Mouse (Mus musculus) intestine, embryonic 15.5 days (tissue): ENCODE measurements around the gene Tspan31. TPM values are rescaled to one million over a fixed set of nuclear protein-coding genes. Genes with fewer than 3 reads are reported as not detected.
A peak's percentile ranks its signal among the peaks of the same experiment; 100 is the strongest.

Experiments used
- ATAC-seq: fragments of 200-750 bp; cut with Nextera tagmentation; 2 replicates; pipeline ENCODE4 v1.8.0; 2017; ENCODE audit warnings: moderate TSS enrichment, moderate library complexity
- H3K27ac ChIP-seq: fragments of 300-500 bp; sonication (generic); 2 replicates; pipeline ENCODE4 v1.5.1; 2015; ENCODE audit warnings: mild to moderate bottlenecking, inconsistent platforms
- H3K27me3 ChIP-seq: fragments of 300-500 bp; sonication (generic); replicated peaks from 2 replicates; pipeline ENCODE4 v1.6.1; 2015; ENCODE audit warnings: inconsistent platforms
- H3K36me3 ChIP-seq: fragments of 300-500 bp; sonication (generic); 2 replicates; pipeline ENCODE4 v1.6.1; 2015; ENCODE audit warnings: inconsistent platforms
- H3K4me1 ChIP-seq: fragments of 300-500 bp; sonication (generic); replicated peaks from 2 replicates; pipeline ENCODE4 v1.6.1; 2015; ENCODE audit warnings: inconsistent platforms
- H3K4me2 ChIP-seq: fragments of 300-500 bp; sonication (generic); replicated peaks from 2 replicates; pipeline ENCODE4 v1.6.1; 2015; ENCODE audit warnings: mild to moderate bottlenecking, inconsistent platforms
- H3K4me3 ChIP-seq: fragments of 300-500 bp; sonication (generic); replicated peaks from 2 replicates; pipeline ENCODE4 v1.5.1; 2015; ENCODE audit warnings: inconsistent platforms
- H3K9ac ChIP-seq: fragments of 300-500 bp; sonication (generic); 2 replicates; pipeline ENCODE4 v1.6.1; 2015; ENCODE audit warnings: inconsistent platforms
- H3K9me3 ChIP-seq: fragments of 300-500 bp; sonication (generic); 2 replicates; pipeline ENCODE4 v1.6.1; 2016; ENCODE audit warnings: inconsistent platforms
- WGBS: fragments of 180-500 bp; shearing (Covaris S2); methylation state at CpG from one replicate; pipeline ENCODE4 v1.1.7; 2015; 5-methylcytosine and 5-hydroxymethylcytosine counted together
- polyA plus RNA-seq: library from polyadenylated mRNA; unstranded; fragments of >200 nt; fragmentation: Nextera tagmentation; extraction: Ambion mirVana; gene quantifications from 2 replicates; pipeline ENCODE4 v1.2.1, GENCODE M21; 2015

Gene Tspan31
- polyA plus RNA-seq, 1 experiment from 2014 or later = 167 TPM

- ATAC-seq = peak; percentile 59
- H3K4me3 ChIP-seq = peak within 1 kb of the TSS; percentile 82
- peak within 1 kb of the TSS; percentile 78 for H3K9ac ChIP-seq
- WGBS = 1% methylated on average over 50 of the region's 72 CpGs
- peak within 1 kb of the TSS; percentile 48; the same call in 1 of the 2 replicates for H3K27ac ChIP-seq
- no peaks in the 10 kb centered on the region for H3K9me3 ChIP-seq
- peaks cover 8% of the 10 kb centered on the region for H3K36me3 ChIP-seq
- peak within 1 kb of the TSS; percentile 94 for H3K4me2 ChIP-seq
- peaks cover 34% of the 10 kb centered on the region for H3K4me1 ChIP-seq
- no peaks in the 10 kb centered on the region for H3K27me3 ChIP-seq
These were observed 9.8 kb downstream of the Tspan31 start, which contains the start of gene March9 for GRCm38 (mm10) chr10:127059968-127060916. TSS of gene March9 (minus strand) at chr10:127060184.

DNA sequence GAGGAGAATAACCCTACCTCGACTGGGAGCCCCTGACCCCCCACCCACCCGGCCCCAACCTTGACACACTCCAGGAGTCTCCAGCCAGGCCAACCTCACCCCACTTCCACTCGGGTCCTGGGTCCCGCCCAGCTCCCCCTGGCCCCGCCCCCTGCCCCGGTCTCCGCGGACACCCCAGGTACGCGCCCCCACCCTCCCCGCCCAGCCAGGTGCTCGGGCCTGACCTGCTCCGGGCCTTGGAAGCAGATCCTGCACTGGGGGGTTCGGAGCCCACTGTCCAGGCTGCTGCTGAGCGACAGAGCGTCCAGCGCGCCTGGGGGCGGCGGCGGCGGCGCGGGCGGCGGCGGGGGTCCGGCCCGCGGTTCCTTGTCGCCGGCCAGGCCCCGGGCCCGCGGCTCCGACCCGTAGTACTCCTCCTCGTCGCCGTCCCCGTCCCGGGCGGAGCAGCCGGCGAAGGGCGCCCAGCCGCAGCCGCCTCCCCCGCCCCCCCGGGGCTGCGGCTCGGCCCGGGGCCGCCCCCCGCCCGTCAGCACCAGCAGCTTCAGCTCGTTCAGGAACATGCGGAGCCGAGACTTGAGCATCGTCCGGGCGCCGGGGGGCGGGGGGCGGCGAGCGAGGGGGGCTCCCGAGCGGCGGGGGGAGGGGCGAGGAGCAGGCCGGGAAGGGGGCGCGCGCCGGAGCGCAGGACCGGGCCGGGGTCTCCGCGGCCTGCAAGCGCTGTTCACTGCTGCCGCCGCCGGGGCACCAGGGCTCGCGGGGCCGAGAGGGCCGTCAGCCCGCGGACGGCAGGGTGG, 10.7 kb downstream of the Tspan31 start:
- H3K27me3 ChIP-seq = no peaks in the 10 kb centered on the region
- H3K4me3 ChIP-seq = peak overlapping the region; percentile 82
- H3K27ac ChIP-seq = peak overlapping the region; percentile 48; the same call in 1 of the 2 replicates
- H3K36me3 ChIP-seq = peaks cover 4% of the 10 kb centered on the region; the same call in 1 of the 2 replicates
- no peak for ATAC-seq
- H3K9me3 ChIP-seq = no peaks in the 10 kb centered on the region
- under 1% methylated on average over 74 of the region's 92 CpGs for WGBS
- H3K4me2 ChIP-seq = peak overlapping the region; percentile 94
- H3K9ac ChIP-seq = peak overlapping the region; percentile 78
- H3K4me1 ChIP-seq = peaks cover 26% of the 10 kb centered on the region

GRCm38 (mm10) chr10:127058708-127059107, 11.4 kb downstream of the Tspan31 start:
- no peak overlapping the region for H3K27ac ChIP-seq
- no peak for ATAC-seq
- no peaks in the 10 kb centered on the region for H3K27me3 ChIP-seq
- peaks cover 26% of the 10 kb centered on the region for H3K4me1 ChIP-seq
- no peaks in the 10 kb centered on the region for H3K9me3 ChIP-seq
- H3K4me3 ChIP-seq = peak overlapping the region; percentile 82
- peak overlapping the region; percentile 78; the same call in 1 of the 2 replicates for H3K9ac ChIP-seq
- H3K4me2 ChIP-seq = peak overlapping the region; percentile 94
- H3K36me3 ChIP-seq = peaks cover 4% of the 10 kb centered on the region; the same call in 1 of the 2 replicates
- 10% methylated on average over 8 of the region's 8 CpGs for WGBS

DNA sequence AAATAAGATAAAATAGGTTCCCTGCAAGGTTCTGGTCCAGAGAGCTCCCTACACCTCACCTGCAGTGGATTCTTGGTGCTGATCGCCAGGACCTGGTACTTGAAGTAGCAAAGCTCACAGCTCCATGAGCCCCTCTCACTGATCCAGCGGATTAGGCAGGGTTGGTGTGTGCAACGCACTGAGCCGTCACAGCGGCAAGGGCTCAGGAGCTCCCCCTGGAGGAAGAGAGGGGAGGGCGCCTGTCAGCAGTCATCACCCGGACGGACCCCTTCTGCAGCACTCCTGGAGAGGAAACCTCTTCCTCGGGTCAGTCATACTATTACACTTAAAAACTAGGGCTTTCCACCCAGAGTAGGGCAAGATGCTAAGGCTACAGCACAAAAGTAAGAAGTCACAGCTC, 11.9 kb downstream of the Tspan31 start:
- H3K9me3 ChIP-seq = no peaks in the 10 kb centered on the region
- peaks cover 4% of the 10 kb centered on the region; the same call in 1 of the 2 replicates for H3K36me3 ChIP-seq
- H3K27ac ChIP-seq = no peak overlapping the region
- H3K4me3 ChIP-seq = peak overlapping the region; percentile 82
- no peaks in the 10 kb centered on the region for H3K27me3 ChIP-seq
- H3K4me1 ChIP-seq = peaks cover 26% of the 10 kb centered on the region
- ATAC-seq = 0 out of 2 replicates have a peak, but pooled peaks have one; percentile 7
- peak overlapping the region; percentile 94 for H3K4me2 ChIP-seq
- 0 out of 2 replicates have a peak overlapping the region, but pooled peaks have one; percentile 78 for H3K9ac ChIP-seq
- WGBS = 1% methylated on average over 9 of the region's 9 CpGs

DNA sequence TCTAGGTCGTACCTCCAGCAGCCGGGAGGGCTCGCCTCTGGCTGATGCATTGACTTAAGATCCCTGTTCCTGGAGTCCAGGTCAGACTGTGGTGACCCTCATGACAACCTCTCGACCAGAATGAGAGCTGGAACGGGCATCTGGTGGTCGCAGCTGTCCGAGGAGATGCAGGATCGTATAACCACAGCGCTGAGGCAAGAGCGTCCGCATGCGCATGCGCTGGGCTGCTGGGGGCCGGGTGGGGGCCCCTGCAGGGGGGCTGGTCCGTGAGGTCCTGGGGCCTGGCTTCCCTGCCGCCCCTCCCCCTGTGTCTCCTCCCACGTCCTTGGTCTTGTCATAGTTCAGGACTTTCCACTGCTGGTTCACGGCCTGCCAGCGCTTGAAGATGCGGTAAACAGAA, 13.6 kb downstream of the Tspan31 start:
- 84% methylated on average over 20 of the region's 20 CpGs for WGBS
- Histone ChIP-seq H3K4me2 (no peak overlapping the region), H3K4me1 (peaks cover 21% of the 10 kb centered on the region), H3K9me3 (no peaks in the 10 kb centered on the region), H3K9ac (no peak overlapping the region), H3K27me3 (peaks cover under 1% of the 10 kb centered on the region; the same call in 1 of the 2 replicates), H3K27ac (no peak overlapping the region), H3K4me3 (no peak overlapping the region), H3K36me3 (peaks cover 4% of the 10 kb centered on the region; the same call in 1 of the 2 replicates)
- no peak for ATAC-seq

DNA sequence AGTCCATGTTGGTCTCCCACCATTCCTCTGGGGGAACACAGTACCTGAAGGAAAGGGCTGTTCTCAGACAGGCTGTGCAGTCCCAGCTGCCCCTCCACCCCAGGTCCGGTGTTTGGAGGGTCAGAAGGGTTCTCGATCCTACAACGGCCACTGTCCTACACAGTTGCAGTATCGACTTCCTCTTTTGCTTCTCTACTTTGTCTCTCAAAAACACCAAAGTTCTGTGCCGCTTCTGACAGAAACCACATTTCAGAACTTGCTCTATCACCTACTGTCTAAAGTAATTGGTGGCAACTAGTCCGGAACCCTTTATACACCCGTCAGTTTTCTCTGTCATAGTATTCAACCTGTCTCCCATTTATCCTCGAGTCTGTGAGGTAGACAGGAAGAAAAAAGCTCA, 14.7 kb downstream of the Tspan31 start:
- ATAC-seq = no peak
- H3K27ac ChIP-seq = no peak overlapping the region
- H3K4me2 ChIP-seq = no peak overlapping the region
- no peaks in the 10 kb centered on the region for H3K9me3 ChIP-seq
- no peak overlapping the region for H3K9ac ChIP-seq
- peaks cover 18% of the 10 kb centered on the region for H3K4me1 ChIP-seq
- H3K27me3 ChIP-seq = peaks cover 11% of the 10 kb centered on the region
- H3K4me3 ChIP-seq = no peak overlapping the region
- WGBS = 86% methylated on average over 8 of the region's 8 CpGs
- H3K36me3 ChIP-seq = peaks cover 4% of the 10 kb centered on the region; the same call in 1 of the 2 replicates

DNA sequence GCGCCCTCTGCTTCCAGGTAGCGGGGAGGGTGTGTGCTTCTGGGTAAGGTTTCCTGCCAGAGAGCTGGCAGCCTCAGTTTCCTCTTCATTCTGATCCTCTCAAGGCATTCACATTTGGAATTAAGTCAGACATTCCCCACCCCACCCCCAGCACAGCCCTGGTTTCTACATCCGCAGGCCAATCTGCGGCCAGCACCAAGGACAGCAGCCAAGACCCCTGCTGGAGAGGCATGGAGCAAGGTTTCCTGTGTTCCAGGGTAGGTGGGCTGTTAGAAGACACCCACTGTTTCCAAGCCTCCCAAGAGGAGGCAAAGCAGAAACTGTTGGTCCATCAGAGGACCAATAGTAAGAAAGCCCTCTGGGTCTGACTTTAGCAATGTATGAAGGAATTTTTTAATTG, 15.4 kb downstream of the Tspan31 start:
- H3K4me2 ChIP-seq = no peak overlapping the region
- ATAC-seq = no peak
- 57% methylated on average over 4 of the region's 4 CpGs for WGBS
- H3K27me3 ChIP-seq = peaks cover 19% of the 10 kb centered on the region
- H3K27ac ChIP-seq = no peak overlapping the region
- no peak overlapping the region for H3K4me3 ChIP-seq
- no peaks in the 10 kb centered on the region for H3K9me3 ChIP-seq
- H3K36me3 ChIP-seq = peaks cover 4% of the 10 kb centered on the region; the same call in 1 of the 2 replicates
- H3K9ac ChIP-seq = no peak overlapping the region
- H3K4me1 ChIP-seq = peaks cover 20% of the 10 kb centered on the region

DNA sequence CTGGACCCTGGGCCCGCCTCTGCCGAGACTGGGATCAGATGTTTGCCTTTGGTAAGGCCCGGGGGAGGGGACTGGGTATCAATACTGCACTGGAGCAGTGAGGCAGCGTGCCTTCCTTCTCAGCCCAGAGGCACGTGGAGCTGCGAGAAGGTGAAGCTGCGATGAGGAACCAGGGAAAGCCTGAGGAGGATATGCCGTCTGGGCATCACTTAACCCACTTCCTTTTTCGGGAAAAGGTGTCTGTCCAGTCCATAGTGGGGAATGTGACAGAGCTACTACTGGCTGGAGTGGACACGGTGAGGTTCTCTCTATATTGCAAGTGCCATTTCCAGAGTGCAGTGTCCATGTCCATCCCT, 20.0 kb downstream of the Tspan31 start:
- no peak overlapping the region for H3K9ac ChIP-seq
- H3K27me3 ChIP-seq = peaks cover 42% of the 10 kb centered on the region
- H3K4me1 ChIP-seq = peaks cover 17% of the 10 kb centered on the region
- peak; percentile 28 for ATAC-seq
- WGBS = 14% methylated on average over 10 of the region's 10 CpGs
- peak overlapping the region; percentile 66 for H3K4me2 ChIP-seq
- H3K36me3 ChIP-seq = 0 out of 2 replicates have a peak, but pooled peaks cover 2% of the 10 kb centered on the region
- no peaks in the 10 kb centered on the region for H3K9me3 ChIP-seq
- H3K27ac ChIP-seq = no peak overlapping the region
- no peak overlapping the region for H3K4me3 ChIP-seq

DNA sequence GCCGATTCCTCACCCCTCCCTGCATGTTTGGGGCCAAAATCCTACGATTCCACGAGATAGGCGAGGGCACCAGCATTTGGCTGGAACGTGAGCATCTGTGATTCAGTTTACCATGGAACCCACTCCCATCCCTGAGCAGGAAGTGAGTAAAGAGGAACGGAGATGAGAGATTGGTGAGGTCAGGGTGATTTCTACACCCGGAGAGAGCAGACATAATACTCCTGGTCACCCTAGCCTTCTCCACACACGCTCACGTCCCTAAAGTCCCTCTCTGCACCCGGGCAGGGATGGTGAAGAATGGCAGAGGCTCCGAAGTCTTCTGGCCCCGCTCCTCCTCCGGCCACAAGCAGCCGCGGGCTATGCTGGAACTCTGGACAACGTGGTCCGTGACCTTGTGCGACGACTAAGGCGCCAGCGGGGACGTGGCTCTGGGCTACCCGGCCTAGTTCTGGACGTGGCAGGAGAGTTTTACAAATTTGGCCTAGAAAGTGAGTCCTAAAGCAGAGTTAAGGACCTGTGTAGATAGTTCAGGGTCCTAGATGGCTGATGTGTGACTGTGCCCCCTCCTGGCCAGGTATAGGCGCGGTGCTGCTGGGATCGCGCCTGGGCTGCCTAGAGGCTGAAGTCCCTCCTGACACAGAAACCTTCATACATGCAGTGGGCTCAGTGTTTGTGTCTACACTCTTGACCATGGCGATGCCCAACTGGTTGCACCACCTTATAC, 20.5 kb downstream of the Tspan31 start:
- Histone ChIP-seq H3K27me3 (peaks cover 42% of the 10 kb centered on the region), H3K4me2 (peak overlapping the region; percentile 66), H3K4me3 (peak overlapping the region; percentile 26), H3K4me1 (peaks cover 17% of the 10 kb centered on the region), H3K27ac (no peak overlapping the region), H3K9me3 (no peaks in the 10 kb centered on the region), H3K36me3 (0 out of 2 replicates have a peak, but pooled peaks cover 2% of the 10 kb centered on the region), H3K9ac (no peak overlapping the region)
- WGBS = 3% methylated on average over 29 of the region's 29 CpGs
- peak; percentile 70 for ATAC-seq

GRCm38 (mm10) chr10:127048608-127049394, 21.3 kb downstream of the Tspan31 start:
- Histone ChIP-seq H3K27me3 (peaks cover 42% of the 10 kb centered on the region), H3K9ac (no peak overlapping the region)
- WGBS = 5% methylated on average over 35 of the region's 35 CpGs

GRCm38 (mm10) chr10:127047954-127048353, 22.1 kb downstream of the Tspan31 start, which contains the start of gene Cyp27b1:
TSS of gene Cyp27b1 (plus strand) at chr10:127048250.
- Histone ChIP-seq H3K27me3 (peaks cover 42% of the 10 kb centered on the region), H3K4me1 (peaks cover 17% of the 10 kb centered on the region), H3K27ac (no peak within 1 kb of the TSS), H3K9me3 (no peaks in the 10 kb centered on the region), H3K36me3 (0 out of 2 replicates have a peak, but pooled peaks cover 2% of the 10 kb centered on the region), H3K4me2 (peak within 1 kb of the TSS; percentile 66), H3K9ac (no peak within 1 kb of the TSS), H3K4me3 (peak within 1 kb of the TSS; percentile 26)
- no peak for ATAC-seq
- 31% methylated on average over 5 of the region's 5 CpGs for WGBS

More at GRCm38 (mm10) chr10:127048608-127049394, 21.3 kb downstream of the Tspan31 start:
- Histone ChIP-seq H3K9me3 (no peaks in the 10 kb centered on the region), H3K4me2 (peak overlapping the region; percentile 66), H3K36me3 (0 out of 2 replicates have a peak, but pooled peaks cover 2% of the 10 kb centered on the region), H3K27ac (no peak overlapping the region), H3K4me1 (peaks cover 17% of the 10 kb centered on the region), H3K4me3 (peak overlapping the region; percentile 26)
- ATAC-seq = no peak
